Mouse (Mus musculus) intestine, embryonic 15.5 days (tissue): ENCODE data around the gene Pdzrn3. TPM values are rescaled to one million over a fixed set of nuclear protein-coding genes. Genes with fewer than 3 reads are reported as not detected.

Experiments used
- ATAC-seq: fragments of 200-750 bp; cut with Nextera tagmentation; 2 replicates; pipeline ENCODE4 v1.8.0; 2017; ENCODE audit warnings: moderate TSS enrichment, moderate library complexity
- H3K27ac ChIP-seq: fragments of 300-500 bp; sonication (generic); 2 replicates; pipeline ENCODE4 v1.5.1; 2015; ENCODE audit warnings: mild to moderate bottlenecking, inconsistent platforms
- H3K27me3 ChIP-seq: fragments of 300-500 bp; sonication (generic); replicated peaks from 2 replicates; pipeline ENCODE4 v1.6.1; 2015; ENCODE audit warnings: inconsistent platforms
- H3K36me3 ChIP-seq: fragments of 300-500 bp; sonication (generic); 2 replicates; pipeline ENCODE4 v1.6.1; 2015; ENCODE audit warnings: inconsistent platforms
- H3K4me1 ChIP-seq: fragments of 300-500 bp; sonication (generic); replicated peaks from 2 replicates; pipeline ENCODE4 v1.6.1; 2015; ENCODE audit warnings: inconsistent platforms
- H3K4me2 ChIP-seq: fragments of 300-500 bp; sonication (generic); replicated peaks from 2 replicates; pipeline ENCODE4 v1.6.1; 2015; ENCODE audit warnings: mild to moderate bottlenecking, inconsistent platforms
- H3K4me3 ChIP-seq: fragments of 300-500 bp; sonication (generic); replicated peaks from 2 replicates; pipeline ENCODE4 v1.5.1; 2015; ENCODE audit warnings: inconsistent platforms
- H3K9ac ChIP-seq: fragments of 300-500 bp; sonication (generic); 2 replicates; pipeline ENCODE4 v1.6.1; 2015; ENCODE audit warnings: inconsistent platforms
- H3K9me3 ChIP-seq: fragments of 300-500 bp; sonication (generic); 2 replicates; pipeline ENCODE4 v1.6.1; 2016; ENCODE audit warnings: inconsistent platforms
- WGBS: fragments of 180-500 bp; shearing (Covaris S2); methylation state at CpG from one replicate; pipeline ENCODE4 v1.1.7; 2015; 5-methylcytosine and 5-hydroxymethylcytosine counted together
- polyA plus RNA-seq: library from polyadenylated mRNA; unstranded; fragments of >200 nt; fragmentation: Nextera tagmentation; extraction: Ambion mirVana; gene quantifications from 2 replicates; pipeline ENCODE4 v1.2.1, GENCODE M21; 2015

Gene Pdzrn3
- polyA plus RNA-seq, 1 experiment from 2014 or later, result 10.3 TPM

GRCm38 (mm10) chr6:101363904-101364303 lies 13.8 kb downstream of the Pdzrn3 start:
- Histone ChIP-seq H3K27me3 (no peaks in the 10 kb centered on the region), H3K4me2 (no peak overlapping the region), H3K4me1 (peaks cover 30% of the 10 kb centered on the region), H3K36me3 (no peaks in the 10 kb centered on the region), H3K9me3 (no peaks in the 10 kb centered on the region), H3K9ac (no peak overlapping the region), H3K4me3 (no peak overlapping the region), H3K27ac (no peak overlapping the region)
- WGBS, result 83% methylated on average over 5 of the region's 5 CpGs
- ATAC-seq, result no peak

- 57% methylated on average over 5 of the region's 5 CpGs for WGBS
- no peaks in the 10 kb centered on the region for H3K27me3 ChIP-seq
- H3K27ac ChIP-seq, result no peak overlapping the region
These were observed 15.0 kb downstream of the Pdzrn3 start for GRCm38 (mm10) chr6:101362728-101363127.

GRCm38 (mm10) chr6:101362268-101362667 lies 15.4 kb downstream of the Pdzrn3 start:
- Histone ChIP-seq H3K9me3 (no peaks in the 10 kb centered on the region), H3K9ac (no peak overlapping the region), H3K27me3 (no peaks in the 10 kb centered on the region), H3K36me3 (no peaks in the 10 kb centered on the region), H3K27ac (no peak overlapping the region), H3K4me1 (peaks cover 25% of the 10 kb centered on the region), H3K4me3 (no peak overlapping the region), H3K4me2 (no peak overlapping the region)
- WGBS, result 57% methylated on average over 4 of the region's 4 CpGs
- no peak for ATAC-seq

More at GRCm38 (mm10) chr6:101362728-101363127, 15.0 kb downstream of the Pdzrn3 start:
- no peak overlapping the region for H3K4me2 ChIP-seq
- H3K36me3 ChIP-seq, result no peaks in the 10 kb centered on the region
- H3K4me1 ChIP-seq, result peaks cover 29% of the 10 kb centered on the region
- no peak for ATAC-seq
- no peak overlapping the region for H3K9ac ChIP-seq
- H3K9me3 ChIP-seq, result no peaks in the 10 kb centered on the region
- H3K4me3 ChIP-seq, result no peak overlapping the region

GRCm38 (mm10) chr6:101360211-101360737 lies 17.4 kb downstream of the Pdzrn3 start:
- Histone ChIP-seq H3K4me2 (no peak overlapping the region), H3K36me3 (no peaks in the 10 kb centered on the region), H3K9ac (no peak overlapping the region), H3K9me3 (no peaks in the 10 kb centered on the region), H3K27me3 (no peaks in the 10 kb centered on the region), H3K4me1 (peaks cover 15% of the 10 kb centered on the region; the same call in 1 of the 2 replicates), H3K27ac (no peak overlapping the region), H3K4me3 (no peak overlapping the region)
- peak; percentile 39; the same call in 1 of the 2 replicates for ATAC-seq
- WGBS, result 48% methylated on average over 12 of the region's 12 CpGs

- Histone ChIP-seq H3K9ac (no peak overlapping the region), H3K27ac (no peak overlapping the region), H3K27me3 (no peaks in the 10 kb centered on the region), H3K4me1 (peaks cover 15% of the 10 kb centered on the region; the same call in 1 of the 2 replicates), H3K4me2 (no peak overlapping the region), H3K4me3 (no peak overlapping the region), H3K9me3 (no peaks in the 10 kb centered on the region), H3K36me3 (no peaks in the 10 kb centered on the region)
- 53% methylated on average over 4 of the region's 4 CpGs for WGBS
- ATAC-seq, result no peak
These were observed 18.1 kb downstream of the Pdzrn3 start for GRCm38 (mm10) chr6:101359646-101360045.

- H3K4me2 ChIP-seq, result no peak overlapping the region
- H3K27ac ChIP-seq, result 0 out of 2 replicates have a peak overlapping the region, but pooled peaks have one; percentile 38
- peaks cover 27% of the 10 kb centered on the region for H3K4me1 ChIP-seq
- no peaks in the 10 kb centered on the region for H3K9me3 ChIP-seq
- H3K4me3 ChIP-seq, result no peak overlapping the region
- H3K36me3 ChIP-seq, result no peaks in the 10 kb centered on the region
- ATAC-seq, result no peak
- 50% methylated on average over 1 of the region's 1 CpGs for WGBS
- H3K27me3 ChIP-seq, result no peaks in the 10 kb centered on the region
- H3K9ac ChIP-seq, result no peak overlapping the region
These were observed 22.8 kb downstream of the Pdzrn3 start for GRCm38 (mm10) chr6:101354887-101355286.

GRCm38 (mm10) chr6:101354230-101354881 lies 23.3 kb downstream of the Pdzrn3 start:
- H3K4me2 ChIP-seq, result no peak overlapping the region
- peaks cover 23% of the 10 kb centered on the region for H3K4me1 ChIP-seq
- H3K4me3 ChIP-seq, result no peak overlapping the region
- H3K27ac ChIP-seq, result 0 out of 2 replicates have a peak overlapping the region, but pooled peaks have one; percentile 38
- 54% methylated on average over 8 of the region's 8 CpGs for WGBS
- no peak overlapping the region for H3K9ac ChIP-seq
- no peaks in the 10 kb centered on the region for H3K36me3 ChIP-seq
- no peaks in the 10 kb centered on the region for H3K27me3 ChIP-seq
- ATAC-seq, result no peak
- no peaks in the 10 kb centered on the region for H3K9me3 ChIP-seq

GRCm38 (mm10) chr6:101353701-101354100 lies 24.0 kb downstream of the Pdzrn3 start:
- Histone ChIP-seq H3K9ac (no peak overlapping the region), H3K27ac (no peak overlapping the region), H3K9me3 (no peaks in the 10 kb centered on the region), H3K27me3 (no peaks in the 10 kb centered on the region), H3K4me2 (no peak overlapping the region), H3K36me3 (no peaks in the 10 kb centered on the region), H3K4me3 (no peak overlapping the region), H3K4me1 (peaks cover 23% of the 10 kb centered on the region)
- 80% methylated on average over 7 of the region's 7 CpGs for WGBS
- no peak for ATAC-seq

GRCm38 (mm10) chr6:101352626-101353025 lies 25.1 kb downstream of the Pdzrn3 start:
- Histone ChIP-seq H3K4me3 (no peak overlapping the region), H3K36me3 (no peaks in the 10 kb centered on the region), H3K27me3 (no peaks in the 10 kb centered on the region), H3K27ac (no peak overlapping the region), H3K4me2 (no peak overlapping the region), H3K4me1 (peaks cover 23% of the 10 kb centered on the region), H3K9me3 (no peaks in the 10 kb centered on the region), H3K9ac (no peak overlapping the region)
- ATAC-seq, result no peak
- 47% methylated on average over 10 of the region's 10 CpGs for whole genome bisulfite sequencing

GRCm38 (mm10) chr6:101351100-101351499 lies 26.6 kb downstream of the Pdzrn3 start:
- 62% methylated on average over 1 of the region's 1 CpGs for WGBS
- peaks cover 23% of the 10 kb centered on the region for H3K4me1 ChIP-seq
- no peak overlapping the region for H3K9ac ChIP-seq
- no peak overlapping the region for H3K4me2 ChIP-seq
- H3K27ac ChIP-seq, result no peak overlapping the region
- H3K27me3 ChIP-seq, result no peaks in the 10 kb centered on the region
- no peak overlapping the region for H3K4me3 ChIP-seq
- no peaks in the 10 kb centered on the region for H3K36me3 ChIP-seq
- H3K9me3 ChIP-seq, result no peaks in the 10 kb centered on the region
- no peak for ATAC-seq

GRCm38 (mm10) chr6:101350414-101350973 lies 27.2 kb downstream of the Pdzrn3 start:
- 26% methylated on average over 7 of the region's 7 CpGs for WGBS
- Histone ChIP-seq H3K27me3 (no peaks in the 10 kb centered on the region), H3K9me3 (no peaks in the 10 kb centered on the region), H3K9ac (no peak overlapping the region), H3K4me1 (peaks cover 23% of the 10 kb centered on the region), H3K27ac (no peak overlapping the region), H3K4me2 (no peak overlapping the region), H3K36me3 (no peaks in the 10 kb centered on the region), H3K4me3 (no peak overlapping the region)
- no peak for ATAC-seq

GRCm38 (mm10) chr6:101348496-101348895 lies 29.2 kb downstream of the Pdzrn3 start:
- Histone ChIP-seq H3K27me3 (no peaks in the 10 kb centered on the region), H3K9ac (no peak overlapping the region), H3K4me3 (no peak overlapping the region), H3K27ac (no peak overlapping the region), H3K9me3 (no peaks in the 10 kb centered on the region), H3K36me3 (no peaks in the 10 kb centered on the region), H3K4me2 (no peak overlapping the region), H3K4me1 (peaks cover 17% of the 10 kb centered on the region)
- no peak for ATAC-seq
- WGBS, result 81% methylated on average over 5 of the region's 5 CpGs

- no peaks in the 10 kb centered on the region for H3K27me3 ChIP-seq
- H3K9ac ChIP-seq, result no peak overlapping the region
- peaks cover 3% of the 10 kb centered on the region; the same call in 1 of the 2 replicates for H3K4me1 ChIP-seq
- 90% methylated on average over 7 of the region's 7 CpGs for WGBS
- H3K4me2 ChIP-seq, result no peak overlapping the region
- H3K27ac ChIP-seq, result no peak overlapping the region
- no peak overlapping the region for H3K4me3 ChIP-seq
- no peaks in the 10 kb centered on the region for H3K36me3 ChIP-seq
- no peaks in the 10 kb centered on the region for H3K9me3 ChIP-seq
- no peak for ATAC-seq
These were observed 37.6 kb downstream of the Pdzrn3 start for GRCm38 (mm10) chr6:101340051-101340450.
